Mouse (Mus musculus) lung, postnatal 0 days (tissue): Measurements from ENCODE around the gene Olfr504.

Experiments used
- CTCF ChIP-seq: IDR thresholded peaks from 2 replicates; pipeline ENCODE4 v1.5.1; 2016; ENCODE audit warnings: antibody characterized with exemption, mild to moderate bottlenecking
- EP300 ChIP-seq: IDR thresholded peaks from 2 replicates; pipeline ENCODE4 v1.6.1; 2016; ENCODE audit warnings: antibody characterized with exemption, mild to moderate bottlenecking, control low read depth

GRCm38 (mm10) chr7:108542416-108542815 lies 23.2 kb downstream of the Olfr504 start:
- TF ChIP-seq CTCF (no peak), EP300 (no peak)
